Mouse (Mus musculus) myocyte (in vitro differentiated cells): ENCODE results near the gene Sulf2.

Experiments used
- E2F4 ChIP-seq: IDR thresholded peaks from one replicate; pipeline ENCODE4 v1.6.1; 2011; ENCODE audit warnings: mild to moderate bottlenecking, control low read depth, moderate library complexity; ENCODE audit not compliant: insufficient read depth
- MAX ChIP-seq: IDR thresholded peaks from one replicate; pipeline ENCODE4 v1.6.1; 2011; ENCODE audit warnings: low read depth, mild to moderate bottlenecking, control low read depth
- POLR2A ChIP-seq: IDR thresholded peaks from one replicate; pipeline ENCODE4 v1.6.1; 2011; ENCODE audit warnings: low read depth, mild to moderate bottlenecking, control low read depth, moderate library complexity; ENCODE audit not compliant: insufficient read length
- POLR2AphosphoS2 ChIP-seq: IDR thresholded peaks from one replicate; pipeline ENCODE4 v1.6.1; 2011; ENCODE audit warnings: low read depth, control low read depth; ENCODE audit not compliant: insufficient read length
- TCF12 ChIP-seq: IDR thresholded peaks from one replicate; pipeline ENCODE4 v1.6.1; 2011; ENCODE audit warnings: mild to moderate bottlenecking, control low read depth; ENCODE audit not compliant: poor library complexity, insufficient read depth, severe bottlenecking
- USF1 ChIP-seq: IDR thresholded peaks from one replicate; pipeline ENCODE4 v1.6.1; 2011; ENCODE audit warnings: low read depth, mild to moderate bottlenecking, control low read depth, moderate library complexity

GRCm38 (mm10) chr2:166110764-166111163 is 44.7 kb downstream of the Sulf2 start:
- TF ChIP-seq POLR2A (no peak), TCF12 (no peak), POLR2AphosphoS2 (no peak), E2F4 (no peak), MAX (no peak), USF1 (no peak)
